In the genomic region with DNA sequence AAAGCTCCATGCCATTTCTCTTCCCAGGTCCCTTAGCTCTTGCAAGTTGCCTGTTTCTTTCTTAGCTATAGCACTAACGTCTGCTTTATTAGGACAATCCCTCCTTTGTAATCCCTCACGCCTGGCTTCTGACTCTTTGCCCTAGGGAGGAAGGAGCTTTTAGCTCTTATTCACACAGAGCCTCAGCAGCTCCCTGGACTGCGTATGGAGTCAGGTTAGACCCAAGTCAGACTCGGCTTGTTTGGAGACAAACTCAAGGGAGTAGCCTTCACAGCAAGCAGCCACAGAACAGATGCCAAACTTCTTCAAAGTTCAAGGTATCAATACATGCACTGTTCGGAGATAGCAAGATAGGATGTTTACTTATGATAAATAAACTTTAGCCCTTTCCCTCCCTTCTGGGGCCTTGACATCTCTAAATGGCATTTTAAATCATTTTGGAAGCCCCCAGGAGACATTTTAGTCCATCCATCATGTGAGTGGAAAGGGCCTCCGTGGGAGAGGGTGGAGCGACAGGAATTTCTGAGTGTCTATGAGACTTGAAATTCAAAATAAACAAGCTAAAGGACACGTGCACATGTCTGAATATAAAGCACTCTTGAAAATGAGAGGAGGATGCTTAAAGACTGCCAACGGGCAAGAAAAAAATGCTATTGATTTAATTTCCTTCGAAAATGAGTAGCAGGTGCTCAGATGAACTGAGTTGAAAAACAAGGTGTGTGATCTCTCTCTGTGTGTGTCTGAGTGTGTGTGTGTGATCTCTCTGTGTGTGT, we compare ENCODE assay signal across 15 mouse cellular contexts. TPM values are rescaled to one million over a fixed set of nuclear protein-coding genes. Genes with fewer than 3 reads are reported as not detected.
DNase-seq lines count a peak whose midpoint lies in the region; ATAC-seq lines count a peak whose summit lies in the region.
"Had no signal": no experiment of that assay in that cellular context is flagged by ENCODE, and none has a peak within 500 bp of the region (broad histone marks: within the 10 kb centered on the region; RNA-seq: fewer than 3 reads in every experiment).

No protein-coding gene starts in this region.

- H3K27me3 ChIP-seq in heart, embryonic 12.5 days (replicated peaks), result no peaks in the 10 kb centered on the region
- no peaks in the 10 kb centered on the region for H3K27me3 ChIP-seq in midbrain, embryonic 11.5 days (ENCODE audit: control insufficient read depth, insufficient read depth, low read length)
- H3K27me3 ChIP-seq in midbrain, embryonic 14.5 days (ENCODE audit: control insufficient read depth, insufficient read depth, low read length), result no peaks in the 10 kb centered on the region
- H3K27me3 ChIP-seq: liver, embryonic 15.5 days; megakaryocyte, embryonic 14.5 days had no signal

- H3K36me3 ChIP-seq in heart, embryonic 12.5 days, result no peaks in the 10 kb centered on the region
- H3K36me3 ChIP-seq in midbrain, embryonic 11.5 days (ENCODE audit: control insufficient read depth, insufficient read depth, low read length), result no peaks in the 10 kb centered on the region
- H3K36me3 ChIP-seq in midbrain, embryonic 14.5 days (ENCODE audit: control insufficient read depth, insufficient read depth, low read length), result no peaks in the 10 kb centered on the region
- H3K36me3 ChIP-seq: kidney, embryonic 15.5 days; liver, embryonic 15.5 days had no signal

- intact Hi-C loops in heart, postnatal 36 days (cut with DNase I), result no loop called here

- H3K4me1 ChIP-seq in heart, embryonic 12.5 days (replicated peaks), result peaks cover 34% of the 10 kb centered on the region
- peaks cover 13% of the 10 kb centered on the region for H3K4me1 ChIP-seq in midbrain, embryonic 11.5 days (ENCODE audit: control insufficient read depth, insufficient read depth, low read length)
- peaks cover 8% of the 10 kb centered on the region; the same call in 1 of the 2 replicates for H3K4me1 ChIP-seq in midbrain, embryonic 14.5 days (ENCODE audit: control insufficient read depth, insufficient read depth, low read length)
- H3K4me1 ChIP-seq: liver, embryonic 15.5 days had no signal

- no peak overlapping the region for H3K9ac ChIP-seq in heart, embryonic 12.5 days
- H3K9ac ChIP-seq in midbrain, embryonic 11.5 days (ENCODE audit: low read length), result no peak overlapping the region
- no peak overlapping the region for H3K9ac ChIP-seq in midbrain, embryonic 14.5 days (replicated peaks; ENCODE audit: low read length)
- H3K9ac ChIP-seq: kidney, embryonic 15.5 days; liver, embryonic 15.5 days had no signal

- no peak for DNase-seq in heart, postnatal 36 days
- DNase-seq in midbrain, embryonic 11.5 days (ENCODE audit: low spot score, missing footprints), result no peak
- no peak for DNase-seq in midbrain, embryonic 14.5 days
- peak; percentile 37 for DNase-seq in embryo, embryonic 9.5 days (ENCODE audit: extremely low spot score)
- peak; percentile 35 for DNase-seq in testis, postnatal 10 days (ENCODE audit: low spot score)
- DNase-seq in liver, result no peak
- DNase-seq: cerebellum, postnatal 25 days; layer of hippocampus, adult 9-11 months; thymus, postnatal 25 days had no signal

- peak overlapping the region; percentile 31; the same call in 1 of the 2 replicates for H3K27ac ChIP-seq in heart, embryonic 12.5 days (ENCODE audit: poor library complexity, severe bottlenecking)
- H3K27ac ChIP-seq in midbrain, embryonic 11.5 days (ENCODE audit: low read depth, low read length), result no peak overlapping the region
- H3K27ac ChIP-seq in midbrain, embryonic 14.5 days (replicated peaks; ENCODE audit: low read depth, low read length), result no peak overlapping the region
- H3K27ac ChIP-seq: kidney, embryonic 15.5 days; liver, embryonic 15.5 days had no signal

- H3K4me3 ChIP-seq in heart, embryonic 12.5 days, result no peak overlapping the region
- no peak overlapping the region for H3K4me3 ChIP-seq in midbrain, embryonic 11.5 days (ENCODE audit: low read depth, low read length)
- no peak overlapping the region for H3K4me3 ChIP-seq in midbrain, embryonic 14.5 days (replicated peaks; ENCODE audit: low read depth, low read length)
- H3K4me3 ChIP-seq: erythroblast, embryonic 14.5 days; kidney, embryonic 15.5 days; liver, embryonic 15.5 days; megakaryocyte, embryonic 14.5 days had no signal

- 54% methylated on average over 10 of the region's 10 CpGs for WGBS in heart, embryonic 12.5 days
- 40% methylated on average over 10 of the region's 10 CpGs for whole genome bisulfite sequencing in midbrain, embryonic 11.5 days
- 42% methylated on average over 10 of the region's 10 CpGs for WGBS in midbrain, embryonic 14.5 days

- ATAC-seq in heart, embryonic 12.5 days (ENCODE audit: insufficient number of reproducible peaks, low FRiP score), result no peak
- ATAC-seq in midbrain, embryonic 11.5 days (ENCODE audit: low FRiP score), result peak; percentile 33; the same call in 1 of the 2 replicates
- ATAC-seq in midbrain, embryonic 14.5 days (ENCODE audit: low FRiP score, low TSS enrichment), result no peak
- ATAC-seq: activated CD4-positive, CD25-positive, alpha-beta regulatory T cell, adult 4 months had no signal

- H3K4me2 ChIP-seq in heart, embryonic 12.5 days, result no peak overlapping the region
- H3K4me2 ChIP-seq in midbrain, embryonic 11.5 days, result no peak overlapping the region
- no peak overlapping the region for H3K4me2 ChIP-seq in midbrain, embryonic 14.5 days (ENCODE audit: low read length)
- H3K4me2 ChIP-seq: kidney, embryonic 15.5 days; liver, embryonic 15.5 days had no signal

- no peaks in the 10 kb centered on the region for H3K9me3 ChIP-seq in heart, embryonic 12.5 days (replicated peaks)
- H3K9me3 ChIP-seq in midbrain, embryonic 11.5 days (ENCODE audit: control insufficient read depth, low read length), result no peaks in the 10 kb centered on the region
- H3K9me3 ChIP-seq in midbrain, embryonic 14.5 days (ENCODE audit: control insufficient read depth, low read length), result no peaks in the 10 kb centered on the region
- H3K9me3 ChIP-seq: kidney, embryonic 15.5 days; liver, embryonic 15.5 days; megakaryocyte, embryonic 14.5 days had no signal

RNA-seq across cellular contexts. Expression of gene Fxn, which starts 43.6 kb away (rescaled TPM):
- polyA plus RNA-seq in heart, embryonic 12.5 days (2016; fragmentation: Nextera tagmentation; extraction: Ambion mirVana), result 59.6 and 61.2 TPM in 2 replicates
- 10 to 100 TPM; 27.7 to 32.7 TPM for total RNA-seq in heart, postnatal 36 days (2021)
- 46.8 and 47.6 TPM in 2 replicates for polyA plus RNA-seq in midbrain, embryonic 11.5 days (2014; fragmentation: Nextera tagmentation; extraction: Ambion mirVana)
- polyA plus RNA-seq in midbrain, embryonic 14.5 days (2014; fragmentation: Nextera tagmentation; extraction: Ambion mirVana), result 37.0 and 37.9 TPM in 2 replicates

Comparison
In these comparisons a context has a peak if more than half of its experiments do, and no peak if none do; other contexts are left out.
1. DNase-seq: peak in embryo, embryonic 9.5 days (single experiment) and testis, postnatal 10 days (single experiment); none in heart, postnatal 36 days (0 of 2), midbrain, embryonic 11.5 days (single experiment), midbrain, embryonic 14.5 days (single experiment) and liver (single experiment).